Mouse (Mus musculus) cerebellum, adult 2 months (tissue): ENCODE results near the gene Selp. TPM values are rescaled to one million over a fixed set of nuclear protein-coding genes. Genes with fewer than 3 reads are reported as not detected.

ENCODE experiments used
- DNase-seq, 2 experiments: peaks; one replicate each; pipeline ENCODE4 v3.0.0; 2021
- H3K27ac ChIP-seq: fragments of 200-500 bp; 2 replicates; pipeline ENCODE4 v1.5.1; 2012; ENCODE audit warnings: low read length, control low read depth, inconsistent platforms; ENCODE audit not compliant: insufficient read depth
- H3K27me3 ChIP-seq: fragments of 200-500 bp; 2 replicates; pipeline ENCODE4 v1.6.1; 2012; ENCODE audit warnings: inconsistent platforms, mild to moderate bottlenecking, low read length, moderate library complexity; ENCODE audit not compliant: control insufficient read depth, insufficient read depth
- H3K4me1 ChIP-seq: fragments of 200-500 bp; 2 replicates; pipeline ENCODE4 v1.6.1; 2011; ENCODE audit warnings: low read length; ENCODE audit not compliant: control insufficient read depth, insufficient read depth
- H3K4me3 ChIP-seq: fragments of 200-500 bp; replicated peaks from 2 replicates; pipeline ENCODE3; 2011; ENCODE audit warnings: mild to moderate bottlenecking, low read depth, low read length, control low read depth; ENCODE audit not compliant: insufficient read depth
- CTCF ChIP-seq: fragments of 200-500 bp; IDR thresholded peaks from 2 replicates; pipeline ENCODE4 v1.5.1; 2011; ENCODE audit warnings: low read depth, mild to moderate bottlenecking, control low read depth, low read length, moderate library complexity, borderline replicate concordance; ENCODE audit not compliant: insufficient read depth
- POLR2A ChIP-seq: fragments of 200-500 bp; IDR thresholded peaks from 2 replicates; pipeline ENCODE4 v1.6.1; 2011; ENCODE audit warnings: low read length, control low read depth, borderline replicate concordance; ENCODE audit not compliant: insufficient read depth
- WGBS: fragments of 180-500 bp; shearing (Covaris S2); methylation state at CpG from one replicate; pipeline ENCODE4 v1.1.7; 2018; 5-methylcytosine and 5-hydroxymethylcytosine counted together
- polyA plus RNA-seq: library from polyadenylated mRNA; depleted of rRNA; stranded (reverse); fragments of >200 nt; gene quantifications from 2 replicates; pipeline ENCODE4 v1.2.3, GENCODE M21; 2012

Selp gene
- polyA plus RNA-seq, 1 experiment = not detected

GRCm38 (mm10) chr1:164119892-164120776 is 5.1 kb downstream of the Selp start:
- no peaks in the 10 kb centered on the region for H3K27me3 ChIP-seq
- WGBS = 88% methylated on average over 3 of the region's 3 CpGs
- no peak overlapping the region for H3K4me3 ChIP-seq
- no peak overlapping the region for H3K27ac ChIP-seq
- no peaks in the 10 kb centered on the region for H3K4me1 ChIP-seq
- TF ChIP-seq CTCF = no peak
- no peak for TF ChIP-seq POLR2A
- DNase-seq = no peak

DNA sequence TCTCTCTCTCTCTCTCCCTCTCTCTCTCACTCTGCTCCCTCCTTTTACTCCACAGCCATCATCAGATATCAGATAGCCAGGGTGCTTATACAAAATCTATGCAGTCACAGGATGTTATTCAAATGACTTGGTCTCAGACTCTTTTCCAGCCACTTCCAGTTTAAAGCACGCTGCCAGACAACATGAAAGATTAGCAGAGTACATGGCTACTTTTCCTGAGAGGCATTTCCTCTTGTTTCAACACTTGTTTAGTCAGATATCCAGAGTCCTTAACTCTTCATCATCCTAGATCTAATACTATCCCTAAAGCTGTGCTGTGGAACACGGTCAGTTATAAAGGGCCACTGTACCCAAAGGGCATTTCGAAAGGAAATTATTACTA is 5.7 kb downstream of the Selp start:
- Histone ChIP-seq H3K4me3 (no peak overlapping the region), H3K27me3 (no peaks in the 10 kb centered on the region), H3K4me1 (no peaks in the 10 kb centered on the region), H3K27ac (no peak overlapping the region)
- WGBS = 92% methylated on average over 3 of the region's 3 CpGs
- TF ChIP-seq POLR2A (no peak), CTCF (no peak)
- DNase-seq = no peak

- TF ChIP-seq POLR2A (no peak), CTCF (no peak)
- no peaks in the 10 kb centered on the region for H3K4me1 ChIP-seq
- H3K27me3 ChIP-seq = no peaks in the 10 kb centered on the region
- WGBS = 78% methylated on average over 3 of the region's 3 CpGs
- no peak overlapping the region for H3K4me3 ChIP-seq
- no peak for DNase-seq
- H3K27ac ChIP-seq = no peak overlapping the region
Observed at GRCm38 (mm10) chr1:164123836-164124235, 8.8 kb downstream of the Selp start.

DNA sequence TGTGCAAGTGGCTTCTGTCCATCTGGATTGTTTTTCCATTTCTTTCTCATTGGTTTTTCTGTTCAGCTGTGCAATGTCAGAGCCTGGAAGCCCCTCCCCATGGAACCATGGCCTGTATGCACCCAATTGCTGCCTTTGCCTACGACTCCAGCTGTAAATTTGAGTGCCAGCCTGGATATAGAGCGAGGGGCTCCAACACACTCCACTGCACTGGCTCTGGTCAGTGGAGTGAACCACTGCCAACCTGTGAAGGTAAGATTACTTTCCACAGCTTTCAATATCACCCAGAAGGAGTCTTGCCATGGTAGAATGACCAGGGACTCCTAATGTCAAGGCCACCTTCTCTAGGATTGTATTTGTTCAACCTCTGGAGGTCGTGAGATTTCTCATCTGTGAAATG is 14.9 kb downstream of the Selp start:
- Histone ChIP-seq H3K4me3 (no peak overlapping the region), H3K4me1 (no peaks in the 10 kb centered on the region), H3K27me3 (no peaks in the 10 kb centered on the region), H3K27ac (no peak overlapping the region)
- no peak for TF ChIP-seq POLR2A
- TF ChIP-seq CTCF = no peak
- DNase-seq = no peak
- whole genome bisulfite sequencing = 53% methylated on average over 3 of the region's 3 CpGs

DNA sequence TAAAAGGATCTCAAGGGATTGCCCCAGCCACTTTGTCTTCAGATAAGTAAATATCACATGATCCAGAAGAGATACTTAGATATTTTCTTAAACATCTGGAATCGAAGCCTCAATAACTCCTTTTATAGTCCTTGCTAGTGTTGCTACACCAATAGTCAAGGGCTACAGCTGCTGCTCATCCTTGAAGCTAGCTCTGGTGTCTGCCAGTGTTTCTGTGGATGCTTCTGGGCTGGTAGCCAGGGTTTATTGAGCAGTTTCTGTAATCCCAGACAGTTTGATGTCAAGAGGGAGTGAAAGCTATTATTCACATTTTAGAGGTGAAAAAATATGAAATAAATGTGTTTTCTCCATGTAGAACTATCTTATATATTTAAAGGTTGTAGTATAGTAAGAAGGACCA is 17.5 kb downstream of the Selp start:
- no peak for DNase-seq
- no peak for TF ChIP-seq CTCF
- no peak for TF ChIP-seq POLR2A
- H3K27me3 ChIP-seq = no peaks in the 10 kb centered on the region
- no peak overlapping the region for H3K27ac ChIP-seq
- whole genome bisulfite sequencing = 75% methylated on average over 1 of the region's 1 CpGs
- no peaks in the 10 kb centered on the region for H3K4me1 ChIP-seq
- H3K4me3 ChIP-seq = no peak overlapping the region

- WGBS = 77% methylated on average over 6 of the region's 6 CpGs
Observed at GRCm38 (mm10) chr1:164134101-164134500, 19.0 kb downstream of the Selp start.

GRCm38 (mm10) chr1:164135360-164135759 is 20.3 kb downstream of the Selp start:
- WGBS = 74% methylated on average over 5 of the region's 5 CpGs
- TF ChIP-seq CTCF = no peak
- no peak for TF ChIP-seq POLR2A
- Histone ChIP-seq H3K4me3 (no peak overlapping the region), H3K27me3 (no peaks in the 10 kb centered on the region), H3K4me1 (no peaks in the 10 kb centered on the region), H3K27ac (no peak overlapping the region)
- DNase-seq = no peak

More at GRCm38 (mm10) chr1:164134101-164134500, 19.0 kb downstream of the Selp start:
- no peaks in the 10 kb centered on the region for H3K4me1 ChIP-seq
- DNase-seq = no peak
- no peak overlapping the region for H3K27ac ChIP-seq
- TF ChIP-seq POLR2A = no peak
- no peak for TF ChIP-seq CTCF
- no peaks in the 10 kb centered on the region for H3K27me3 ChIP-seq
- H3K4me3 ChIP-seq = no peak overlapping the region

GRCm38 (mm10) chr1:164135960-164136359 is 20.9 kb downstream of the Selp start:
- H3K27me3 ChIP-seq = no peaks in the 10 kb centered on the region
- no peak for DNase-seq
- 82% methylated on average over 11 of the region's 11 CpGs for WGBS
- TF ChIP-seq CTCF (no peak), POLR2A (no peak)
- no peak overlapping the region for H3K4me3 ChIP-seq
- no peaks in the 10 kb centered on the region for H3K4me1 ChIP-seq
- no peak overlapping the region for H3K27ac ChIP-seq
